Mouse (Mus musculus) macrophage (primary cell): ENCODE measurements around the gene Tbx6. TPM values are rescaled to one million over a fixed set of nuclear protein-coding genes. Genes with fewer than 3 reads are reported as not detected.
A peak's percentile ranks its signal among the peaks of the same experiment; 100 is the strongest.

Experiments used
- H3K27ac ChIP-seq: fragments of 350-480 bp; formaldehyde crosslinking; 2 replicates; pipeline ENCODE4 v1.9.0; 2021
- H3K36me3 ChIP-seq: fragments of 350-480 bp; formaldehyde crosslinking; 2 replicates; pipeline ENCODE4 v1.9.0; 2021; ENCODE audit errors: inconsistent target
- H3K4me3 ChIP-seq: fragments of 350-480 bp; formaldehyde crosslinking; 2 replicates; pipeline ENCODE4 v1.9.0; 2021; ENCODE audit errors: inconsistent target
- H3K79me2 ChIP-seq: fragments of 350-480 bp; formaldehyde crosslinking; 2 replicates; pipeline ENCODE4 v1.9.0; 2021; ENCODE audit errors: inconsistent target
- WGBS: methylation state at CpG from one replicate; pipeline ENCODE4 v1.1.7; 2026; ENCODE audit warnings: inconsistent platforms; ENCODE audit not compliant: missing documents; 5-methylcytosine and 5-hydroxymethylcytosine counted together
- polyA plus RNA-seq: library from polyadenylated mRNA; stranded (reverse); fragments of 250-400 nt; gene quantifications from 3 replicates; pipeline ENCODE4 v1.2.4, GENCODE M21; 2018; ENCODE audit warnings: inconsistent platforms

Gene Tbx6
- polyA plus RNA-seq, 1 experiment from 2014 or later, result 0.19 TPM

DNA sequence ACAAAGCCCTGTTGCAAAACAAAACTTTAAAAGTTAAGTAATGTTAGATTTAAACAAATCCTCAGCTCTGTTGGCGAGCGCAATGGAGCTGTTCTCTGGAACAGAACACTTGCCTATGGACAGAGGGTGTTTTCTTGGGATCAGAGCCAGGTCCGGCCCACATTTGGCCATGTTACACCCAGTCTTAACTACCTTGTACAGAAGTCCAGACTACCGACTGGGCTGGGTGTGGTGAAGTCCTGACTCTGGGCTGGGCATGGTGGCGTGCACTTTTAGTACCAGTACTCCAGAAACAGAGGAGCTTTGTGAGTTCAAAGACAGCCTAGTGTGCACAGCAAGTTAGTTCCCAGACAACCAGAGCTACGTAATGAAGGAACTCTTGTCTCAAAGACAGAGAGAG, 25.7 kb downstream of the Tbx6 start:
- WGBS, result 97% methylated on average over 6 of the region's 6 CpGs
- Histone ChIP-seq H3K27ac (no peak overlapping the region), H3K36me3 (no peaks in the 10 kb centered on the region), H3K79me2 (no peaks in the 10 kb centered on the region), H3K4me3 (no peak overlapping the region)

GRCm38 (mm10) chr7:126807405-126807804, 26.1 kb downstream of the Tbx6 start:
- 77% methylated on average over 3 of the region's 4 CpGs for WGBS
- Histone ChIP-seq H3K36me3 (no peaks in the 10 kb centered on the region), H3K4me3 (no peak overlapping the region)

DNA sequence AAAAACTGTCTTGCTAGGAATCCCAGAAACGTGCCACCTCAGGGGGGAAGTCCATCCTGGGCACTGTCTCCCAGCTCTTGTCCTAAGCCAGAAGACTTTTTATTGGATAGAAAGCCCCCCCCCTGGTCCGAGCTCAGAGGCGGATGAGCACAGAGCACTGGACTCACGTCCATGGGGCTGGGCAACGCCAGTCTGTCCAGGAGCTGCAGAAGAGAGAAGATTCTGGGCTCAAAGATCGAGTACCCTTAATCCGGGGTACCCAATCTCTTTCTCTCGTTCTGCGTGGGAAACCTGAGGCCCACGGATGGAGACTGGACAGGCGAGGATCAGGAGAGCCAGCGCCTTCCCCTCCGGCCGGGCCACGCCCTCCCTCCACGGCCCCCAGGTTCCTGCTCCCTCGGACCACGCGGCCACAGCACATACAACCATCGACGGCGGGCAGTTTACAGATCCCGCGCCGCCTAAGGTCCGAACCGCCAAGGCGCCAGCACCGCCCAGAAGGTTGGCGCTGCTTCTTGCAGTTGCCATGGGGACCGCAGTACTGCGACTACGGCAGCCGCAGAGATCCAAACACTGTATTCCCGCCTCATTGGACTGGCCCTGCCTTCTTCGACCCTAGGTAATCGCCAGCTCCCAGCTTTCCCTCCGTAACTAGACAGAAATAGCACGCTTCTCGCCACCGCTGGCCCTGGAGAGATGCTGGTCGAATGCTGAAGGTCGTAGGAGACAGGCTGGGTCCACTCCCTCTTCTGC, 27.6 kb downstream of the Tbx6 start:
- H3K36me3 ChIP-seq, result no peaks in the 10 kb centered on the region
- WGBS, result 3% methylated on average over 43 of the region's 43 CpGs
- H3K4me3 ChIP-seq, result peak overlapping the region; percentile 41
- H3K79me2 ChIP-seq, result no peaks in the 10 kb centered on the region
- peak overlapping the region; percentile 42 for H3K27ac ChIP-seq

More at GRCm38 (mm10) chr7:126807405-126807804, 26.1 kb downstream of the Tbx6 start:
- Histone ChIP-seq H3K79me2 (no peaks in the 10 kb centered on the region), H3K27ac (no peak overlapping the region)

- Histone ChIP-seq H3K4me3 (no peak overlapping the region), H3K79me2 (no peaks in the 10 kb centered on the region), H3K27ac (peak overlapping the region; percentile 41; the same call in 1 of the 2 replicates), H3K36me3 (no peaks in the 10 kb centered on the region)
- WGBS, result 79% methylated on average over 5 of the region's 5 CpGs
Measured at GRCm38 (mm10) chr7:126809723-126810369, 28.6 kb downstream of the Tbx6 start.

- Histone ChIP-seq H3K4me3 (no peak overlapping the region), H3K36me3 (no peaks in the 10 kb centered on the region), H3K79me2 (no peaks in the 10 kb centered on the region), H3K27ac (no peak overlapping the region)
- 71% methylated on average over 8 of the region's 8 CpGs for WGBS
Measured at GRCm38 (mm10) chr7:126815726-126816222, 34.5 kb downstream of the Tbx6 start.

DNA sequence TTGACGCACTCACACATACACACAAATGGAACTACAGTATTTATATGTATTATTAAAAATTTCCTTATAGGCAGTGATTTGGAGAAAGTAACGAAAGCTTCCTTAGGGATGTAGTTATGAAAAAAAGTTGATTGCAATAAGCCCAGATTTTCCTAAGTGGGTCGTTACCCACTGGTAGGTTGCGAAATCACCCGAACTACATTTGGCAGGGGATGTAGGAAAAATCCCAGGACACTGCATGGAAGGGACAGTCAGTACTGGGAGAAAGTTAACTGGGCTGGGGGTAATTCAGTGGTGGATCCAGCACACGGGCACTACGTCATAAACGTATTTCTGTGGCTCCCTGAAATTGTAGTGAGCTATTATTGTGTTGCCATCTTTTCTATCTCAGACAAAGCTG, 35.2 kb downstream of the Tbx6 start:
- no peaks in the 10 kb centered on the region for H3K79me2 ChIP-seq
- H3K4me3 ChIP-seq, result no peak overlapping the region
- WGBS, result 79% methylated on average over 8 of the region's 8 CpGs

DNA sequence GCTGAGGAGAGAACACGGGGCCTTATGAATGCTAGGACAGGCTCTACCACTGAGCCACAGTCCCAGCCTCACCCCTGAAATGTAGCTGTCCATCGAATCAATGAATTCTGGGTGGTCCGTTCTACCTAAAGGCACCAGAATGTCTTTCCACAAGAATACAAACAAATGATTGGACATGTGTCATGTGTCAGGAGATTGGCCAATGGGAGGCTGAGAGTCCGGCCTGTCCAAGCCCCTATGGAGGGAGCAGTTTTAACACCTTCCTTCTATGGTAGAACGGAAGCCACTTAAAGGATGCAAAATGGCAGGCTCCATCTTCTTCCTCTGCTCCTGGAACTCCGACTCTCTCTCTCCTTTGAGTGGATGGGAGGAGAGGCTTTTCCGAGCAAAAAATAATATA, 36.3 kb downstream of the Tbx6 start:
- Histone ChIP-seq H3K27ac (no peak overlapping the region), H3K4me3 (no peak overlapping the region), H3K36me3 (no peaks in the 10 kb centered on the region), H3K79me2 (no peaks in the 10 kb centered on the region)
- WGBS, result 91% methylated on average over 7 of the region's 7 CpGs

More for the DNA sequence above, 35.2 kb downstream of the Tbx6 start:
- Histone ChIP-seq H3K36me3 (no peaks in the 10 kb centered on the region), H3K27ac (no peak overlapping the region)

DNA sequence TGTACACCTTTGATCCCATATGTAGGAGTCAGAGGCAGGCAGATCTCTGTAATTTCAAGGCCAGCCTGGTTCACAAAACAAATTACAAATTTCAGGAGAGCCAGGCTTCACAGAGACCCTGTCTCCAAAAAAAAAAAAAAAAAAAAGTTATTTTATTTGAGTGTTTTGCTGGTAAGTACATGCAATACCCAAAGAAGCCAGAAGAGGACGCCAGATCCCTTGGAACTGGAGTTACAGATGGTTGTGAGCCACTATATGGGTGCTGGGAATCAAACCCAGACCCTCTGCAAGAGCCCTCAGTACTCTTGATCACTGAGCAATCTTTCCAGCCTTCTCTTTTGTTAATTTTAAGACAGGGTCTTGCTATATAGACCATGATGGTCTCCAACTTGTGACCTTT, 37.5 kb downstream of the Tbx6 start:
- WGBS, result 44% methylated on average over 1 of the region's 1 CpGs
- H3K36me3 ChIP-seq, result no peaks in the 10 kb centered on the region

GRCm38 (mm10) chr7:126821835-126822511, 40.7 kb downstream of the Tbx6 start:
- H3K27ac ChIP-seq, result peak overlapping the region; percentile 64
- H3K4me3 ChIP-seq, result no peak overlapping the region
- no peaks in the 10 kb centered on the region for H3K79me2 ChIP-seq
- WGBS, result 16% methylated on average over 7 of the region's 7 CpGs
- no peaks in the 10 kb centered on the region for H3K36me3 ChIP-seq

More for the DNA sequence above, 37.5 kb downstream of the Tbx6 start:
- no peak overlapping the region for H3K4me3 ChIP-seq
- H3K79me2 ChIP-seq, result no peaks in the 10 kb centered on the region
- no peak overlapping the region for H3K27ac ChIP-seq

- no peaks in the 10 kb centered on the region for H3K36me3 ChIP-seq
- peak overlapping the region; percentile 64 for H3K27ac ChIP-seq
- no peak overlapping the region for H3K4me3 ChIP-seq
- 82% methylated on average over 6 of the region's 9 CpGs for WGBS
- H3K79me2 ChIP-seq, result no peaks in the 10 kb centered on the region
Measured at GRCm38 (mm10) chr7:126822741-126823140, 41.5 kb downstream of the Tbx6 start.

DNA sequence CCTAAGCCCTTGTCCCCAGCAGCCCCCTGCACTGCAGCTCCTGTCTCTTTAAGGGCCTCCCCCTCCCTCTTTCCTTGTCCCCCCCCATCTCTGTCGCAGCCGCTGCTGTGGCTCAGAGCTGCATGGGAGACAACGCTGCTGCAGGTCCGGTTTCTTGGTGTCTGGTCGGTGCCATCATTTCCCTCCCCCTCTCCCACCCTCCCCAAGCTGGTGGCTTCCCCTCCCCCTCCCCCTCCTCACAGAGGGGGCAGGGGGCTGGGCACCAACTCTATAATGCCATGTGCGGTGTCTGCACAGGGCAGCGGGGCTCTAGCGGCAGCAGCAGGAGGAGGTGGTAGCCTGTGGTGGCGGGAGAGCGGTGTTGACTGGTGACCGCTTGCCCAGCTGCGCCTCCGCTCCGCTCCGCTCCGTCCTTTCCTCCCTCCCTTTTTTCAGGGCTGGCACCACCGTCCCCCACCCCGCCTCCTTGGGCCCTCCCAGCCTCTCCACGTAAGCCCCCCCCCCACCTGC, 42.0 kb downstream of the Tbx6 start:
- WGBS, result 6% methylated on average over 14 of the region's 19 CpGs
- H3K36me3 ChIP-seq, result no peaks in the 10 kb centered on the region
- no peak overlapping the region for H3K27ac ChIP-seq
- H3K4me3 ChIP-seq, result no peak overlapping the region
- H3K79me2 ChIP-seq, result no peaks in the 10 kb centered on the region

- Histone ChIP-seq H3K36me3 (no peaks in the 10 kb centered on the region), H3K79me2 (no peaks in the 10 kb centered on the region), H3K27ac (no peak overlapping the region), H3K4me3 (no peak overlapping the region)
- WGBS, result 41% methylated on average over 9 of the region's 10 CpGs
Measured at GRCm38 (mm10) chr7:126823940-126824339, 42.7 kb downstream of the Tbx6 start.

DNA sequence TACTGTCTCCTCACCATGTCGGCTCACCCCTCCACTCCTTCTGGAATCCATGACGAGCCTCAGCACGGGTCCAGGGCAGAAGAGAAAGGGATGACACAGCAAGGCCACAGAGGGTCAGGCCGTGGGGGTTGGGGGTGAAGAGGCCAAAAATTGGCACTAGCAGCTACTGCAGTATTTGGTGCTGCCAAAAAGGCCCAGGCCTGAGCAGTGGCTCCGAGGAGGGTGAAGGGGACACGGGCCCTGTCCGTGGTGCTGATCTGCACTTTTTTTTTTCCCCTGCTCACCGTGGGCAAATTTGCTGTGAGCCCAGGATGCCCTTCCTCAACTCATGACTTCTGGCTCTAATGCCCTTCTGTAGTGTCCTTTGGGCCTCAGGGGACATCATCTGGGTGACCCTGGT, 44.1 kb downstream of the Tbx6 start:
- Histone ChIP-seq H3K27ac (no peak overlapping the region), H3K79me2 (no peaks in the 10 kb centered on the region), H3K36me3 (no peaks in the 10 kb centered on the region), H3K4me3 (no peak overlapping the region)
- 24% methylated on average over 7 of the region's 8 CpGs for WGBS

DNA sequence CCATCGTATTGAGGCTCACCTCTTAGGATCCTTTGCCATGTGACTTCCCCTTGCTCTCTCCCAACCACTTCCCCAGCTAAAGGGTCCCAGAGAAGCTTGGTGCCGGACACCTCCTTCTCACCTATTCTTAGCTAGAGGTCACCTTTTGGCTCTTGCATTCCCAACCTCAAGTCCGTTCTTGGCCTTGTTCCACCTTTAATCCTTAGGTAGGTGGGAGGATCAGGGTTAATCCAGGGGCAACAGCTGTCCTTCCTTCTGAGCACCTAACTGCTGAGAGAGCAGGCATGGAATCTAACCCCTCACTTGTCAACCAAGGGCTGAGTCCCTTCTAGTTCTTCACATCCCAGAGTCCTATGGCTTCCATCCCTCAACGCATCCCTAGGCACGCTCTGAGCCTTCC, 44.7 kb downstream of the Tbx6 start:
- H3K79me2 ChIP-seq, result no peaks in the 10 kb centered on the region
- no peak overlapping the region for H3K4me3 ChIP-seq
- no peak overlapping the region for H3K27ac ChIP-seq
- no peaks in the 10 kb centered on the region for H3K36me3 ChIP-seq
- 75% methylated on average over 5 of the region's 5 CpGs for WGBS

DNA sequence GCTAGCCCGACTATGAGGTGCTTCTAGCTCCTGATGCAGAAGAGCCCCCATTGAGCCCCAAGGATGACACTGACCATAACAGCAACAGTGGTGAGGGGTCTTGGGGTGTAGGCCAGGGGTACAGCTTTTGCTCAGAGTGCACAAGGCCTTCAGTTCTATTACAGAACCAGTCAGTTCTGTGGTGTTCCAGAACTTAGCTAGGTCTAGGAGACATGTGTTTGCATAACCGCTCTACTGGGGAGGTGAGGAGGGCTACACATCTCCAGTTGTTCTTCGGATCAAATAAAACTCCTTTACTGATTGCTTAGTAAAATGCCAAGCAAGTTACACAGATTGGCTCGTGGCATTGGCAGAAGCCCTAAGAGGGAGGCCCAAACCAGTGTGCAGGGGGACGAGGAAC, 50.3 kb downstream of the Tbx6 start, which contains the start of gene 4930451I11Rik:
TSS of gene 4930451I11Rik (minus strand) at position 101 of the 400 bp plus-strand sequence.
- no peaks in the 10 kb centered on the region for H3K79me2 ChIP-seq
- H3K4me3 ChIP-seq, result no peak within 1 kb of the TSS
- 60% methylated on average over 5 of the region's 5 CpGs for WGBS
- no peak within 1 kb of the TSS for H3K27ac ChIP-seq
- no peaks in the 10 kb centered on the region for H3K36me3 ChIP-seq
